ENCODE assay signal across 7 mouse cellular contexts in the genomic region with DNA sequence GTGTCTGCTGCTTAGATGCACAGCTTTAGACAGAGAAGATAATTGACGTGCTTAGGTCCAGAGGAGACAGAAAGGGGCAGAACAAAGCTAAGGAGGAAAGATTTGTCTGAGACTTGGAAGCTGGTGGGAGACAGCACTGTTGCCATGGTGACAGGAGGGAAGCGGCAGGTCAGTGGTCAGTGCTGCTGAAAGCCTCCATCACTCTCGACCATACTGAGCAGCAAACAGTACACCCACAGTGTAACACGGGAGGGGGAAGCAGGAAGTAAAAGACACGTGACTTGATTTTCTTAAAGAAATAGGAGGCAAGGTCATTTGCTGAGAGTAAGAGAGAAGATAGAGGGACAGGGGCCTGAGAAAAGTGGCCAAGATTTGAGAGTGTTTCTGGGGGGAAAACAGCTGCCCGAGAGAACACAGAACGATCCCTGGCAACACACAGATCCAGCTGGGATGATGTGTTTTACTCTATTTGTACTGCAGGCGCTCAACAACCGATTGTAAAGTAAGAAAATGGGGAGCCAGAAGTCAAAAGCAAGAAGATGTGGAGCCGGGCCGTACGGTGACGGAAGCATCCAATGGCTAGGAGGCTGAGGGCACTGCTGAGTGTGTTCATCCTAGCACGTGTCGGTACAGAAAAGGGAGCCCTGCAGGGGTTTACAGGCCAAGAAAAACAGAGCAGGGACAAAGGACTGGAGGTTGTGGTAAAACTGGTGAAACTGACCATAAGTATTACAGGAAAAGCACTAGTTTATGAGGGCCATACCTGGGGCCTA.
A peak's percentile ranks its signal among the peaks of the same experiment; 100 is the strongest.
DNase-seq lines count a peak whose midpoint lies in the region.

No protein-coding gene starts in this region.

- peak; percentile 43 to 52 for DNase-seq in right cerebral cortex, postnatal 10 days (ENCODE audit: low spot score in 2 of 2)
- DNase-seq in right cerebral cortex, postnatal 14 days: no peak
- peak; percentile 15 to 37 for DNase-seq in heart, postnatal 10 days
- peak; percentile 20 for DNase-seq in lung, postnatal 25 days (ENCODE audit: low spot score)
- DNase-seq in urinary bladder, postnatal 4 days (ENCODE audit: low spot score in 2 of 2): no peak
- DNase-seq in thymus, postnatal 25 days: no peak
- no peak for DNase-seq in adipocyte (ENCODE audit: low spot score)

- intact Hi-C loops in heart, postnatal 10 days (cut with DNase I): no loop called here

Comparison
In these comparisons a context has a peak if more than half of its experiments do, and no peak if none do; other contexts are left out.
1. DNase-seq: peak in right cerebral cortex, postnatal 10 days (2 of 2), heart, postnatal 10 days (2 of 2) and lung, postnatal 25 days (single experiment); none in right cerebral cortex, postnatal 14 days (single experiment), urinary bladder, postnatal 4 days (0 of 2), thymus, postnatal 25 days (single experiment) and adipocyte (single experiment).